Mouse (Mus musculus) layer of hippocampus, postnatal 36 days (tissue): ENCODE data around the gene Kif1b. TPM values are rescaled to one million over a fixed set of nuclear protein-coding genes. Genes with fewer than 3 reads are reported as not detected.

Source experiments
- DNase-seq, 2 experiments: peaks; one replicate each; pipeline ENCODE4 v3.0.0; 2022
- total RNA-seq, 2 experiments: library from RNA; stranded (reverse); gene quantifications; 2 replicates each; pipeline ENCODE4 v1.2.3; 2021

Kif1b gene
- total RNA-seq, 2 experiments from 2014 or later: 391 to 406 TPM

- no peak for DNase-seq
These were observed 6.2 kb upstream of the Kif1b start for GRCm38 (mm10) chr4:149313558-149314253.

GRCm38 (mm10) chr4:149311996-149312395, 4.5 kb upstream of the Kif1b start:
- no peak for DNase-seq

- DNase-seq: no peak
These were observed 963 bp upstream of the Kif1b start for GRCm38 (mm10) chr4:149308491-149308820.

- DNase-seq: peak; percentile 75 to 77
These were observed 539 bp downstream of the Kif1b start for GRCm38 (mm10) chr4:149306712-149307595.

GRCm38 (mm10) chr4:149305761-149306711, 1.5 kb downstream of the Kif1b start:
- peak in 1 of 2 experiments; percentile 27 for DNase-seq

- DNase-seq: no peak
These were observed 3.0 kb downstream of the Kif1b start for GRCm38 (mm10) chr4:149304466-149304865.

- no peak for DNase-seq
These were observed 4.0 kb downstream of the Kif1b start for GRCm38 (mm10) chr4:149303502-149303901.

- no peak for DNase-seq
These were observed 4.7 kb downstream of the Kif1b start for GRCm38 (mm10) chr4:149302751-149303150.

- DNase-seq: no peak
These were observed 5.4 kb downstream of the Kif1b start for GRCm38 (mm10) chr4:149302136-149302535.

GRCm38 (mm10) chr4:149296501-149296900, 11.0 kb downstream of the Kif1b start:
- DNase-seq: no peak

GRCm38 (mm10) chr4:149292984-149293383, 14.5 kb downstream of the Kif1b start:
- DNase-seq: no peak

- no peak for DNase-seq
These were observed 16.4 kb downstream of the Kif1b start for GRCm38 (mm10) chr4:149291061-149291460.

- no peak for DNase-seq
These were observed 17.2 kb downstream of the Kif1b start for GRCm38 (mm10) chr4:149290157-149290750.

- no peak for DNase-seq
These were observed 21.0 kb downstream of the Kif1b start for GRCm38 (mm10) chr4:149286287-149287137.

GRCm38 (mm10) chr4:149285691-149286090, 21.8 kb downstream of the Kif1b start:
- DNase-seq: no peak

GRCm38 (mm10) chr4:149283018-149283417, 24.5 kb downstream of the Kif1b start:
- no peak for DNase-seq

GRCm38 (mm10) chr4:149282025-149282738, 25.3 kb downstream of the Kif1b start:
- DNase-seq: no peak

GRCm38 (mm10) chr4:149277571-149277970, 29.9 kb downstream of the Kif1b start:
- DNase-seq: no peak

- no peak for DNase-seq
These were observed 34.4 kb downstream of the Kif1b start for GRCm38 (mm10) chr4:149273128-149273527.

- DNase-seq: no peak
These were observed 37.0 kb downstream of the Kif1b start for GRCm38 (mm10) chr4:149270541-149270940.
